Mouse (Mus musculus) midbrain, embryonic 10.5 days (tissue): ENCODE data around the gene 1700067P10Rik. TPM values are rescaled to one million over a fixed set of nuclear protein-coding genes. Genes with fewer than 3 reads are reported as not detected.

ENCODE experiments used
- DNase-seq: peaks from one replicate; pipeline ENCODE4 v3.0.0-alpha.2; 2017; ENCODE audit warnings: low spot score
- H3K27ac ChIP-seq: fragments of 300-500 bp; sonication (generic); replicated peaks from 2 replicates; pipeline ENCODE4 v1.5.1; 2016; ENCODE audit warnings: mild to moderate bottlenecking
- H3K27me3 ChIP-seq: fragments of 300-500 bp; sonication (generic); 2 replicates; pipeline ENCODE4 v1.6.1; 2016; ENCODE audit warnings: low read depth, mild to moderate bottlenecking; ENCODE audit not compliant: poor library complexity, severe bottlenecking
- H3K36me3 ChIP-seq: fragments of 300-500 bp; sonication (generic); 2 replicates; pipeline ENCODE4 v1.6.1; 2016; ENCODE audit warnings: mild to moderate bottlenecking, moderate library complexity
- H3K4me1 ChIP-seq: fragments of 300-500 bp; sonication (generic); 2 replicates; pipeline ENCODE4 v1.6.1; 2016
- H3K4me3 ChIP-seq: fragments of 300-500 bp; sonication (generic); 2 replicates; pipeline ENCODE4 v1.5.1; 2016; ENCODE audit warnings: mild to moderate bottlenecking, moderate library complexity
- H3K9me3 ChIP-seq: fragments of 300-500 bp; sonication (generic); replicated peaks from 2 replicates; pipeline ENCODE4 v1.6.1; 2016; ENCODE audit warnings: mild to moderate bottlenecking
- WGBS: fragments of 180-500 bp; shearing (Covaris S2); methylation state at CpG from one replicate; pipeline ENCODE4 v1.1.7; 2016; 5-methylcytosine and 5-hydroxymethylcytosine counted together
- polyA plus RNA-seq: library from polyadenylated mRNA; unstranded; fragments of >200 nt; fragmentation: Nextera tagmentation; extraction: Ambion mirVana; gene quantifications from 2 replicates; pipeline ENCODE4 v1.2.1, GENCODE M21; 2016

Gene 1700067P10Rik
- not detected in 2 replicates for polyA plus RNA-seq

DNA sequence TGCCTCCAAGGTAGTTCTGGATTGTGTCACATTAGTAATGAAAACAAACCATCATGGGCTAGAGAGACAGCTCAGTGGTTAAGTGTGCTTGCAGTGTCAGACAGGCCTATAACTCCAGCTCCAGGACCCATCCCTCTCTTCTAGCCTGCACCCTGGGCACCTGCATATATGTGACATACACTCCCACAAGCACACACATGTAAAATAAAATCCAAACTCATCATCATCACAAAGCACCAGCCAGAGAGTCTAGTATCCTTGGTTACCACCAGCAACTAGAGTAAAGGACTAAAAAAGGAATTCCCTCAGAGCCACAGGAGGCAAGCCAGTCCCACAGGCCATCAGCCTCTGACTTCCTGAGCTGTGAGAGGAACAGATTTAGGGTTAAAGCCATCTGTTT, at the start of gene 1700067P10Rik:
TSS of gene 1700067P10Rik (plus strand) at position 301 of the 400 bp plus-strand sequence.
- Histone ChIP-seq H3K27ac (no peak within 1 kb of the TSS), H3K9me3 (0 out of 2 replicates have a peak, but pooled peaks cover 4% of the 10 kb centered on the region), H3K27me3 (peaks cover 12% of the 10 kb centered on the region), H3K4me3 (no peak within 1 kb of the TSS), H3K36me3 (no peaks in the 10 kb centered on the region), H3K4me1 (peaks cover 8% of the 10 kb centered on the region; the same call in 1 of the 2 replicates)
- no peak for DNase-seq

DNA sequence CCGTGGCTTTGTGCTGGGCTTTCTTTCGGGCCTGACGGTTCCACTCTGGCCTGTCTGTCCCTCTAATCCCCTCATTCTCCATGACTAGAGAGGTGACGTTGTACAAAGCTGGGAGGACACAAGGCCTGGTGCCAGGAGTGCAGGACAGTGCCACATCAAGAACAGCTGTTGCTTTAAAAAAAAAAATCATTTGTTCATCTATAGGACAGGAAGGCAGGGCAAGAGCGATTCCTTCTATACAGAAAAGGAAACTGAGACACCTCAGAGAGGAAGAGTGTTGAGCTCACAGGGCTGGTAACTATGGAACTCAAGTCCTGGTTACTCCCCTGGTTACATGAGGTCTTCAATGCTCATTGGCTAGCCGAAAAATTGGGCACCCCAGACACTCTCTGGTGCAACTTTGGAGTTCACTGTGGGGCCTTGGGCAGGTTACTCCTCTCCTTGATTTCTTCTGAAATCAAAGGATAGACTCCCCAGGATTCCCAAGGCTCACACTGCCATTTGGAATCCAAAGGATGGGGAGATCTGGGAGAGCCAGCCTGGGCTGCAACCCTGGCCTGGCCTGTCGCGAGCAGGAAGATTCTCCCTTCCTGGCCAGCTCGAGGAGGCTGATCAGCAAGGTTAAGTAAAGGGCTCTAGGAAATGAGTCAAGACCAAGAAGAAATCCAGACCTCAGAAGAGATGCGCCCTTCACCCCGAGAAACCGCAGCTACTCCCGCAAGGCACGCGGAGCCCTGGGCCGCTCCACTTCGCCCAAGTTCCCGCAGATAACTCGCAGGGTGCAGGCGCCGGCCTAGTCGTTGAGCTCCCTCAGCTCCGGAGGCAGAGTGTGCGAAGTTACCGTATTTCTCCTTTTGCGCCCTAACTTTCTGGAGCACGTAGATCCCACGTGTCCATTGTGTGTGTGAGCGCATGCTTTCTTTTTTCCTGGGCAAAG, 47.5 kb upstream of the 1700067P10Rik start:
- Histone ChIP-seq H3K9me3 (no peaks in the 10 kb centered on the region), H3K36me3 (no peaks in the 10 kb centered on the region), H3K4me1 (peaks cover 29% of the 10 kb centered on the region), H3K27ac (peak overlapping the region; percentile 87), H3K4me3 (peak overlapping the region; percentile 36), H3K27me3 (peaks cover 23% of the 10 kb centered on the region)
- WGBS, result 5% methylated on average over 29 of the region's 29 CpGs
- peak; percentile 79 for DNase-seq

DNA sequence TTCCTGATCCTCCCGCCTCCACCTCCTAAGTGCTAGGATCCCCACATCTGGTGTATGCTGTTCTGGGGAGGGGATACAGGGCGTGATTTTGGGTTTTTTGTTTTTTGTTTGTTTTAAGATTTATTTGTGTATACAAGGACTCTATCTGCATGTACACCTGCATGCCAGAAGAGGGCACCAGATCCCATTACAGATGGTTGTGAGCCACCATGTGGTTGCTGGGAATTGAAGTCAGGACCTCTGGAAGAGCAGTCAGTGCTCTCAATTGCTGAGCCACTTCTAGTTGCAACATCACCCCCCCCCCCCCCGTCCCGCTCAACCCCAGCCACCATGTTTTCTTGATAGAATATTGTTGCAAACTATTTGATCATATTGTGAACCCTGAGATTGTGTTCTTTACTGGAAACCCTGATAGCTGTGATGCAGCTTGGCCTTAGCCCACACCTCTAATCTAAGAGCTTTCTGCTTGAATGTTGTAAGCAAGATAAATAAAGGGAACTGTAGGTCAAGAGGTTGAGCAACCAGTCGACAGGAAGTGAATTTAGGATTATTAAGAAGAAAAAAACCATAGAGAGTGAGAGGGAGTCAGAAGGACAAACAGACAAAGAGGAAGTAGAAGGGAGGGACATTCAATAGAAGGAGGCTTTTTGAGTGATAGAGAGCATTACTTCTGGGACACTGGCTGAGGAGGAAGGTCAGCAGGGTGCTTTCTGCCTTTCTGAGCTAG, 45.8 kb upstream of the 1700067P10Rik start:
- Histone ChIP-seq H3K27me3 (peaks cover 10% of the 10 kb centered on the region), H3K36me3 (no peaks in the 10 kb centered on the region), H3K9me3 (no peaks in the 10 kb centered on the region), H3K27ac (no peak overlapping the region), H3K4me3 (no peak overlapping the region), H3K4me1 (peaks cover 29% of the 10 kb centered on the region)
- WGBS, result 86% methylated on average over 5 of the region's 5 CpGs
- DNase-seq, result no peak

DNA sequence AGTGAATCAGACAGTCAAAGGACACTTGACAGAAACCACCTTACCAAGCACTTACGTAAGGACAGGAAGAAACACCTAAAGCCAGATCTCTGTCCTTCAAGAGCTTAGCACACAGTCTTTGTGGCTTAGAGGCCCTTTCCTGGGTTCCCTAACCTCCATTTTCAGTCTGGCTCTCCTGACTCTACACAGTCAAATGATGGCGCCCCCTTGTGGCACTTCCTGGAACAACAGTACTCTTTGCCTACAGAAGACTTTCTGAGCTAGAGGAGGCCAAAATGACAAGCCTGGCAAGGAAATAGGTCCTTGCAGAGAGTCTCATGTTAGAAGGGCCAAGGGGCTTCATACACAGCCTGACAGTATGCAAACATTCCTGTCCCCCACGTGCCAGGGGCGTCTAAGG, 43.5 kb upstream of the 1700067P10Rik start:
- Histone ChIP-seq H3K4me3 (no peak overlapping the region), H3K27me3 (peaks cover 13% of the 10 kb centered on the region), H3K9me3 (no peaks in the 10 kb centered on the region), H3K27ac (no peak overlapping the region), H3K4me1 (peaks cover 21% of the 10 kb centered on the region), H3K36me3 (no peaks in the 10 kb centered on the region)
- peak; percentile 78 for DNase-seq
- WGBS, result 30% methylated on average over 4 of the region's 4 CpGs

DNA sequence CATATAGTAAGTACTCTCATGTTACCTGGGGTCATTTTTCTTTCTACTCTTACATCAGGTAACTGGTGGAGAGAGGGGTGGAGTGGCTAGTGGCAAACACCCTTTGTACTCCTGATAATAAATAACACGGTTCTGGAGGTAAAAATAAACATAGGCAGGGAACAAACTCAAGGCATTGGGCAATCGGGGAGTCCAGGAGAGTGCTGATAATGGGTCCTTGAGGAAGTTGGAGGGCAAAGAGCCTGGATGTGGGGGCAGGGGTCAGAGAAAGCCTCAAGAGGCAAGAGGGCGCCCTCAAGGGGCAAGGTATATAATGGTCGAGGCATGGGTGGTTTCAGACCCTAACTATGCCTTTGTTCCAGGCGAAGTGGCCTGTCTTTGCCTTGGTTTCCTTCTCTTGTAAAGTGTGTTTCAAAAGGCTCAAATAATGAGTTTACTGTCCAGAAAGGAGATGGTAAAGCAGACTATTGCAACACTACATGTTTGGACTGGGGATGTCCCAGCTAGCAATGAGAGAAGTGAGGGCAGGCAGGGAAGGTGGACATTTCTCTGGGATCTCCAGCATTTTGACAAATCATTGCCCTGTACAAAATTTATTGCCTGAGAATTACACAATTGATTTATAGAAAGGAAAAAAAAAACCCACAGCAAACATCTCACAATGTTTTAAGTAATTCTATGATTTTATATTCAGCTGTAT, 37.3 kb upstream of the 1700067P10Rik start:
- 82% methylated on average over 5 of the region's 5 CpGs for WGBS
- Histone ChIP-seq H3K36me3 (no peaks in the 10 kb centered on the region), H3K4me3 (no peak overlapping the region), H3K27me3 (peaks cover 44% of the 10 kb centered on the region), H3K9me3 (no peaks in the 10 kb centered on the region), H3K27ac (no peak overlapping the region), H3K4me1 (peaks cover 31% of the 10 kb centered on the region)
- no peak for DNase-seq

DNA sequence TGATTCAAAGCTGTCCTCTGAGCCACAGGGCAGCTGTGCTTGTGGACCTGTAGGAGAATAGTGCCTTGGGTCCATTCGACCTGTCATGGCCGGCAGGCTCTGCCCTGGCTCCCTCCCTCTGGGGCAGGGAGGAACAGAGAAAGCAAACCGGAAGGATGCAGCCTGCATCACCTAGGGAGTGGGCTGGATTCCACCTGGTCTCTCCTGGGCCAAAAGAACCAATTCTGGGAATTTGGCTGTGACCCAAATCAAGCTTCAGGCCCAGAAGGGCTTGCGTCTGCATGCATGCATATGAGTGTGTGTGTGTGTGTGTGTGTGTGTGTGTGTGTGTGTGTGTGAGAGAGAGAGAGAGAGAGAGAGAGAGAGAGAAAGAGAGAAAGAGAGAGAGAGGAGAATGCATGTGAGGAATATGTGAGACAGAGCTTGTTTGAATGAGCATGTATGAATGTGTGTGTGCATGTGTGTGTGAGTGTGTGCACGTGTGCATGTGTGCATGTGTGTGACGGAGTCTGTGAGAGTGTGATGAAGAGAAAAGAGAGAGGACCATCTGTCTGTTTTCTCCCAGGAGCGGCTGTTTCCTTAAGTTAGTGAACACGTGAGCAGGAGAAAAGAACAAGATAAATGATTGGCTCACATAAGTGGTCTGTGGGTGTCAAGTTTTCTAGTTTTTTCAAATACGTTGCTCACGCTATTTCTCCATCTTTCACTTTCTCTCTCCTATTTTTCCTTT, 36.6 kb upstream of the 1700067P10Rik start:
- WGBS, result 81% methylated on average over 10 of the region's 10 CpGs
- no peaks in the 10 kb centered on the region for H3K36me3 ChIP-seq
- H3K27ac ChIP-seq, result no peak overlapping the region
- H3K4me3 ChIP-seq, result no peak overlapping the region
- DNase-seq, result no peak
- H3K9me3 ChIP-seq, result no peaks in the 10 kb centered on the region
- peaks cover 39% of the 10 kb centered on the region for H3K4me1 ChIP-seq
- peaks cover 51% of the 10 kb centered on the region for H3K27me3 ChIP-seq

DNA sequence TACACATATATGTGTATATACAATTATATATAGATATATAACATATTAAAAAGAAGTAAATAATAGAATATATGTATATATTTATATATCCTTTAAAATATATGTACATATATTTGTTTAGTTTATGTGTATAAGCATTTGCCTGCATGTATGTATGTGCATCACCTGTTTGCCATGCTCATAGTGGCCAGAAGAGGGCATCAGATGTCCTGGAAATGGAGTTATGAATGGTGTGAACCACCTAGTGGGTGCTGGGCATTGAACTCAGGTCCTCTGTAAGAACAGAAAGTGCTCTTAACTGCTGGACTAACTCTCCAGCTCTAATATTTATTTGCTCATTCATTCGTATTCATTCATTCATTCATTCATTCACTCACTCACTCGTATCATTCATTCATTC, 35.5 kb upstream of the 1700067P10Rik start:
- 74% methylated on average over 2 of the region's 2 CpGs for WGBS
- Histone ChIP-seq H3K4me3 (no peak overlapping the region), H3K4me1 (peaks cover 47% of the 10 kb centered on the region), H3K27me3 (peaks cover 62% of the 10 kb centered on the region), H3K9me3 (no peaks in the 10 kb centered on the region), H3K27ac (no peak overlapping the region), H3K36me3 (no peaks in the 10 kb centered on the region)
- DNase-seq, result no peak

DNA sequence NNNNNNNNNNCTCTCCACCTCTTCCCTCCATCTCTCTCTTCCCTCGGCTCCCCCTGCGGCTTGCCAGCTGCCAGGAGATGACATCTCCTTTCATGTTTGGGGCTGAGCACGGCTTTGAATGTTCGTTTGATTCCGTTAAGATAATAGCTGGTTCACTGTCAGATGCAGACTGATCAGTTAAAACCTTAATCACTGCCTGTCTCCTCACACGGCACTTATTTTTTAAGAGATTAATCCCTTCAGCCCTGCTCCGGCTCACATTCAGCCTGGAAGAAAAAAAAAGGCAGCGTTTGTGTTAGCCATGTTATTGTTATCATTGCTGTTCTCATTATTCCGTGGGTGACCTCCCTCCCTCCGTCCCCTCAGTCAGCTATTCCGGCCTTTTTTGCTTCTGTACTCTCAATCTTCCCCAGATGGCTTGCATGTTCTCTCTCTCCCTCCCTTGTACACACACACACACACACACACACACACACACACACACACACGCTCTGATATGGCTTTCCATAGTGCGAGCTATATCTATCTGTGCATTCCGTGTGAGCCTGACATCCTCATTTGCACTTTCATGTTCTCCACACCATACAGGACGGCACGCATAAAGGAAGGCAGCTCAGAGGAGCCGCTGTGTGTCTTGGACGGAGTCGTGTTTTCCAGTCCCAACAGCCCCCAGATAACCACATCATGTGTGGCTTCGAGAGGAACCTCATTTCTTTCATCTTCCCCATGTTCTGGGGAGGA, 33.9 kb upstream of the 1700067P10Rik start:
- peak overlapping the region; percentile 17; the same call in 1 of the 2 replicates for H3K4me3 ChIP-seq
- H3K27ac ChIP-seq, result peak overlapping the region; percentile 10; the same call in 1 of the 2 replicates
- no peaks in the 10 kb centered on the region for H3K36me3 ChIP-seq
- peaks cover 63% of the 10 kb centered on the region for H3K27me3 ChIP-seq
- no peaks in the 10 kb centered on the region for H3K9me3 ChIP-seq
- DNase-seq, result peak; percentile 27
- WGBS, result 48% methylated on average over 20 of the region's 20 CpGs
- peaks cover 42% of the 10 kb centered on the region for H3K4me1 ChIP-seq

DNA sequence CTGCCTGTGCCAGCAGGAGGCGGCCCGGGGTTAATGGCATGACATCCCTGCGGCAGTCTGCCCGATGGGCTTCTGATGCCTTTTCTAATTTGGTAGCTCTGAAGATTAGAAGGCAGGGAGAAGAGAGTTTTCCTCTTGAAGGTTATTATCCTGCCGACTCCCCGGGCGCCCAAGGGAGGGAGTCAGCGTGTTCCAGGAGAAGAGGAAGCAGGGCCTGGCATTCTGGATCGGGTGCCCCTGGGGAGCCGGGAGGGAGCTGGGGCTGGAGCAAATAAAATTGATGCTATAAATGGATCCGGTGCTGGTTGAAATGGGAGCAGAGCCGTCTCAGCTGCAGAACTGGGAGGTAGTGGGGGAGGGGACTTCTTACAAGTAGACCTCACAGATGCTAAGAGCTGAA, 31.7 kb upstream of the 1700067P10Rik start:
- 0 out of 2 replicates have a peak overlapping the region, but pooled peaks have one; percentile 20 for H3K4me3 ChIP-seq
- WGBS, result 5% methylated on average over 12 of the region's 12 CpGs
- no peak for DNase-seq
- H3K27me3 ChIP-seq, result peaks cover 53% of the 10 kb centered on the region
- H3K4me1 ChIP-seq, result peaks cover 35% of the 10 kb centered on the region
- 0 out of 2 replicates have a peak overlapping the region, but pooled peaks have one; percentile 13 for H3K27ac ChIP-seq
- no peaks in the 10 kb centered on the region for H3K9me3 ChIP-seq
- H3K36me3 ChIP-seq, result no peaks in the 10 kb centered on the region

DNA sequence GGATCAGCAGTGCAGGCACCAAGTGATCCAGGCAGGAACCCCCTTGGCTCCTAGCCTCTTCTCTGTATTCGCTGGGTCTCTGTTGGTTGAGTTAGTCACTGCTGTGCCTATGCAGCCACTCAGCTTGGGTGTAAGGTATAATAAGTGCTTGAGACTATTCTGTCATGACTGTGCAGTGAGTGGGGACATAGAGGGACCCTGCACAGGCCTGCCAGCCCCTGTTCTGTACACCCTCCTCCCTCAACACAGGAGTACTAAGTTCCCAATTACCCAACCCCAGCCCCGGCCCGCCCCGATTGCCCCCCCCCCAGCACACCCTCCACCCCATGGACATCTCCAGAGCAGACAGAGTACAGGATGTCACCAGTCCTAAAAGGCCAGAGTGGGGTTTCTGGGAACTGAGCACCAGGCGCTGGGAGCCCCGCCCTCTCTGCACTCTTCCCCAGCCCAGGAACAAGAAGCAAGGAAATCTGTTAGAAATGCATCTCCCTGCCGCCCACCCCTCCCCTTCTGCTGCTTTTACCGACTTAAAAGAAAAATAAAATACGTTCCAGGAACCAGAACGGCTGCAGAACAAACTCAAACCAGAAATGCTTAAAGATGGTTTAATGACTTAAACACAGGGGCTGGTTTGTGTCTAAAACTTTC, 24.8 kb upstream of the 1700067P10Rik start:
- H3K27me3 ChIP-seq, result peaks cover 35% of the 10 kb centered on the region
- H3K4me3 ChIP-seq, result no peak overlapping the region
- no peaks in the 10 kb centered on the region for H3K9me3 ChIP-seq
- peaks cover 26% of the 10 kb centered on the region for H3K4me1 ChIP-seq
- H3K36me3 ChIP-seq, result no peaks in the 10 kb centered on the region
- WGBS, result 46% methylated on average over 10 of the region's 10 CpGs
- H3K27ac ChIP-seq, result peak overlapping the region; percentile 47
- DNase-seq, result no peak

DNA sequence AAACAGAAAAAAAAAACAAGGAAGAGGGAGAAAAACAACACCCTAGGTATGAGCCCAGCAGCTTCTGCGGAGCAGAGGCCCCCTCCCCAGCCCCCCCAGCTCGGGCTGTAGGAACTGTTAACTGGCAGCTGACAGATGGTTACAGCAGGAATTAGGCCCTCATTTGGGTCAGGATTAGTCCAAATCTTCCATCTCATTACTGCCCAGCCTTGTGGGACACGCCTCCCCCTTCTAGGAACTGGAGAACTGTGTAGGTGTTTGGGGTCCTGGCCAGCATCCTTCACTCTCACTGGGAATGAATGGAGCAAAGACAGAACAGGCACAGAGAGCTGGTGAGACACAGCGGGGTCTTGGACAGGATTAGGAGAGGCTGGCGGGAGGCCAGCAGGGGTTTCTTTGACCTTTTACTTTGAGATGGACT, 24.0 kb upstream of the 1700067P10Rik start:
- no peaks in the 10 kb centered on the region for H3K9me3 ChIP-seq
- H3K27me3 ChIP-seq, result peaks cover 32% of the 10 kb centered on the region
- 17% methylated on average over 5 of the region's 5 CpGs for WGBS
- no peaks in the 10 kb centered on the region for H3K36me3 ChIP-seq
- H3K27ac ChIP-seq, result peak overlapping the region; percentile 47; the same call in 1 of the 2 replicates
- peaks cover 26% of the 10 kb centered on the region for H3K4me1 ChIP-seq
- H3K4me3 ChIP-seq, result no peak overlapping the region
- no peak for DNase-seq
